Mouse (Mus musculus): ENCODE measurements around the gene Obscn.
A peak's percentile ranks its signal among the peaks of the same experiment; 100 is the strongest.

Gene Obscn

DNA sequence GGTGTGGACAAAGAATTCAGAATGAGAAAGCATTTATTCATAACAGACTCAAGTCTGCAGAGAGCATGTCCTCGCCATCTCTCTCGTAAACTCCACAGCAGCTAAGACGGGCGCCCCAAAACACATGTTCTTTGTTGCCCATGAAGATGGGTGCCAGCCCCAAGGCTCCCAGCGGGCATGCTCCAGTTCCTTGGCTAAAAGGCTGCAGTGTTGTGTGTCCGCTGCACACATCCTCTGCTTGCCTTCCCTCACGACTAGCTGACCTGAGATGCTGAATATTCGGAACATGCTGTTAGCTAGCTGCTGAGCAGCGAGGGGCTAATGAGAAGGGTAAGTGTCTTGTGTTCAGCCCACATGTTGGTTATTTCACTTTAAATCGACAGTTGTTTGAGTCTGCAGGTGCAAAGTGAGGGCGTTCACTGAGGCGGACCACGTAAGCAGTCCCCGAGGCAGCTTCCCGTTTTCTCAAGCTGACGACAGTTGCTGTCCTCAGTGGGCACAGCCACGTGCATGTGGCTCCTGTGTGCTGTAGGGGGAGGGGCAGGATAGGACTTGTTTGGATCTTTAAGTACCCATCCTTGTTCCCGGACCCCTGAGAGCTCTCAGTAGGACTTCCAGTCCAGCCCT lies 153.6 kb downstream of the Obscn start:
- no peak for DNase-seq

- DNase-seq, result no peak
Observed at GRCm38 (mm10) chr11:58981541-58982447, 154.4 kb downstream of the Obscn start.

DNA sequence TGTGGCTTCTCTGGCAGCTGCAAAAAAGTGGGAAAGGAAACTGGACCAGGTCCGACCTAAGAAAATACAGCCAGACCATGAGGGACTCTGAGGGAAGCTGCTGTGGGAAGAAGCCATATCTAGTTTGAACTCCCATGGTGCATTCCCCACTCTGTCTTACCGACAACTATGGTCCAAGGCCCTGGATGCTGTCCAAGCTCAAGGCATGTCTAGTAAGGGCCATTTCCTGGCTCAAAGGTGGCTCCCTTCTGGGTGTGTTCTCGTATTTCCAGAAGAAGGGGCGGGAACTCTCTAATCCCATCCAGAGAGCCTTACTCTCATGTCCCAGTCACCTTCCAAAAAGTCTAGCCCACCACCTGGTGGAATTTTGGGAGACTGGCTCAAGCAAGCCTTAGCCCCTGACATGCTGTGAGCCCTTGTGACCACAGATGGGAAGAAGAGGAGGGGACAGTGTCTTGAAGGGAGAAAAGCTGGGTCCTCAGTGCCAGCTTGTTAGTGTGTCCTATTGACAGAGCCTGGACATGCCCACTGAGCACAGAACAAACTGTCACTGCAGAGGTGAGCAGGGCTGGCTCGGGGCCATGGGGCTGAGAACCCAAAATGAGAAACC lies 155.7 kb downstream of the Obscn start:
- no peak for DNase-seq

- DNase-seq, result no peak
Observed at GRCm38 (mm10) chr11:58979661-58980060, 156.5 kb downstream of the Obscn start.

DNA sequence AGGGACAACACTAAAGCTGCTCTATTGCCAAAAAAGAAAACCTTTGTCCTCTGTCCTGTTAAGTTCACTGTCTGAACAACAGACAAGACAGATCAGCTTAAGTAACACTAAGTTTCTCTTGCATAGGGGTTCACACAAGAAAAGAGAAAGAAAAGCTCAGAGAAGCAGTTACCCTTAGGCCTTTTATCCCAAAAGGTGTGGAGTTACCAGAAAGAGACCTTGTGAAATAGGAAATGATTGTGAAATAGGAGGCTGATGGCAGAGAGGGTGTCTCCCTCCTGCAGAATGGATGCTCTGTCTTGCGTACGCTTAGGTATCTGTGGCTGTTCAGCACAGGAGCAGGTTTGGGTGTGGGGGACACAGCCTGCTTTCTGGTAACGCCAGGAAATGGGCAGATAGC lies 157.0 kb downstream of the Obscn start:
- DNase-seq, result no peak

- no peak for DNase-seq
Observed at GRCm38 (mm10) chr11:58978706-58979030, 157.5 kb downstream of the Obscn start.

- peak; percentile 58 for DNase-seq
Observed at GRCm38 (mm10) chr11:58978027-58978705, 158.0 kb downstream of the Obscn start, which contains the start of gene Trim11. Gene Trim11, plus strand, starts transcription at chr11:58978093.

GRCm38 (mm10) chr11:58977607-58978026 lies 158.6 kb downstream of the Obscn start:
- no peak for DNase-seq

DNA sequence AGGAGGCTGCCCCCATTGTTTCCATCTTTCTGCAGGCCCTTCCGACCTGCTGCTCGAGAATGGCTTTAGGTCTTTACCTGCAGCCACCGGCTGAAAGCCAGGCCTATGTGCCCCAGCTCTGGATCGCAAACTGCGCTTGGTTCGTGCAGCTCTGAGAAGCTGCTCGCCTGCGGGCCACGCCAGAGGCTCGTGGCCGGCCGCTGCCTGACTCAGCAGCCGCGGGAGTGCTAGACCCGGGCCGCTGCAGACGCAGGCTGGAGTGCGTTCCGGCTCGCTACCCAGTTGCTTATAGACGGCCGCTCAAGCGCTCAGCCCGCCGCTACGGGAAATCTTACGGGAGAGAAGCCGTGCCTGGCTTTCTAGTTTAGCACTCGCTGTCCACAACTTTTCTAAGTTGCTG lies 159.1 kb downstream of the Obscn start:
- DNase-seq, result no peak

- no peak for DNase-seq
Observed at GRCm38 (mm10) chr11:58974414-58974813, 161.8 kb downstream of the Obscn start.

DNA sequence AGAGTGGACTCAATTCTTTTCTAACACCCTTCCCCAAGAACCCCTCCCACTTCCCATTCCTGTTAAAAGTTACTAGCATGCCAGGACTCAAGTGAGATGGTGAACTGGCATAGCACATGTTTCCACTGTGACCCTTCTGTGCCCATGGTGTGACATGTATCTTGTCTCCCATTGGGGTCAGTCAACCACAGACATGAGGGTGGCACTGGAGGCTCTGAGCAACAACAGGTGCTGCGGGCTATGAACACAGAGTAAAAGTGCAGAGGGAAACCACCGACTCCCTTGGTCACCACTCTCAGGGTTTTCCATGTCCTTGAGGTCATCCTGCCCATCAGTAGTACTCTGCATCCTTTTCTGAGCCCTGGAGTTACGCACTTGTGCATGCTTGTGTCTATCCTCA lies 164.4 kb downstream of the Obscn start:
- DNase-seq, result no peak

DNA sequence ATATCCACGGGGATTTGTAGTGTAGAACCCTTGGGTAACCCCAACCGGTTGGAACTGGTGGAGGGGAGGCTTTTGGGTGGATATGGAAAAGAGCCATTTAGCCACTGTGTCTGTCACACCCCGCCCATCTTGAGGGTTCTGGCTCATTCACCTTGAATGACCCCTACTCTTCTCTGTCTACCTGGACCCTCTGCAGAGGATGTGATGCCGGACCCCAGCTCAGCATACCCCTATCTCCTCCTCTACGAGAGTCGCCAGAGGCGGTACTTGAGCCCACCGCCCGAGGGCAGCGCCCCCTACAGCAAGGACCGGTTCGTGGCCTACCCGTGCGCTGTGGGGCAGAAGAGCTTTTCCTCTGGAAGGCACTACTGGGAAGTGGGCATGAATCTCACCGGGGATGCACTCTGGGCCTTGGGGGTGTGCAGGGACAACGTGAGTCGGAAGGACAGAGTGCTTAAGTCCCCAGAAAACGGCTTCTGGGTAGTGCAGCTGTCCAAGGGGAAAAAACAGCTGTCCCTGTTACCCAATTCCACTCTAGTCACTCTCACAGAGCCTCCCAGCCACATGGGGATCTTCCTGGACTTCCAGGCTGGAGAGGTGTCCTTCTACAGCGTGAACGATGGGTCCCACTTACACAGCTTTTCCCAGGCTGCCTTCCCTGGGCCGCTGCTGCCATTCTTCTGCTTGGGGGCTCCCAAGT lies 165.2 kb downstream of the Obscn start:
- peak; percentile 8 for DNase-seq

DNA sequence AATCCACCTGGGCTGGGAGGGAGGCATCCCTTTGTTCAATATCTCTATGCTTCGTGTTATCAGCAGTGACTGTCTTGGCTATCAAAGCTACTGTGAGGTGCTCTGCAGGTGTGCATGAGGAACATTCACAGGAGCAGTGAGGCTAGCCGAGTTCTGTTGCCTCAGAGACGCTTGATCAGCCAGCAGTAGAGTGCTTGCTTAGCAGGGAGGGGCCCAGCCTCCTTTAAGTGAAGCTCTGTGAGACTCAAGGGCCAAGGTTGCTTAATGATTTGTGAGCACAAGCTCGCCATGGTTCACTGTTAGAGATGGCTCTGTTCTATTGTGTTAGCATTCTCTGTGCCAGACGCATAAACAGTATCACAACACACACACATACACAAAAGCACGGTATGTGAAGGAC lies 166.5 kb downstream of the Obscn start:
- no peak for DNase-seq

DNA sequence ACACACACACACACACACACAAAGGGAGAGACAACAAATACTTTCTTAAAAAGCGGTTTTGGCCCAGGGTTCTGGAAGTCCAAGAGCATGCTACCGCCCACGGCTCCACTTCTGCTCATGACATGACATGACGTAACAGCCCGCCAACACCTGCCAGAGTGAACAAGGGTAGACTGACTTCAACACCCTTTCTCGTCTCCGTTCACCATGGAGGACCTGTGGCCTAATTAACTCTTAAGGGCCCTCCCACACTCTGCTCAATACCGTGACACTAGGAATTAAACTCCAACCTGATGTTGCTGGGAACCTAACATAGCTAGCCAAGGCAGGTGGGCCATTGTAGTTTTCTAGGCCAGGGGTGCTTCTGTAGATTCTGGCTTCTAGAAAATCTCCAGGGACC lies 167.2 kb downstream of the Obscn start:
- DNase-seq, result no peak

DNA sequence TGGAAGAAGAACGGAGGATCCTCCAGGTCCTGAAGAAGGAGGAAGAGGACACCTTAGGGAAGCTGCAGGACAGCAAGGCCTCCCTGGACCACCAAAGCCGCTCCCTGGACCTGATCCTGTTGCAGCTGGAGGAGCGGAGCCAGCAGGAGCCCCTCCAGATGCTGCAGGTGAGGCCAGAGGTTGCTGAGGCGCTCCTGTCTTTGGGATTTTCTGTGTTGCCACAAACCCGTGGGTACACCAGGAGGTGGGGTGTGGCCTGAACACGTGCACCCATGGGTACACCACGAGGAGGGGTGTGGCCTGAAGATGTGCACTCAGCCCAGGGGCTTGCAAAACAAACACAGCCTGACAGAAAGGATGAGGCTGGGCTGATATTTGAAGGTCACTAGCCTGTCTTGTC lies 167.7 kb downstream of the Obscn start:
- peak; percentile 18 for DNase-seq

DNA sequence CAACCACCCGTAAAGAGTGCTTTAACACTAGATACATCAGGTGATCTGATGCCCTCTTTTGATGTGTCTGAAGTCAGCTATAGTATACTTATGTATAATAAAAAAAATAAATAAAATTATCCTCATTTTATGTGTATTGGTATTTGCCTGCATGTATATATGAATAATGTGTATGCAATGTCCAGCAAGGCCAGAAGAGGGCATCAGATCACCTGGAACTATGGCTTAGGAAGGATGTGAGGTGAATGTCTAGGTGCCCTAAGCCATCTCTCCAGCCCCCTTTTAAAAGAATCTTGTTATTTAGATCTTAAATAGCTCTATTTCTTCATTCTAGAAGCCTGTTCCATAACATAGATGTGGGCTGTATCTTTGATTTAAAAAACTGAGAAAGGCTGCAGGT lies 168.9 kb downstream of the Obscn start:
- DNase-seq, result no peak

GRCm38 (mm10) chr11:58965001-58965760 lies 171.0 kb downstream of the Obscn start:
- DNase-seq, result peak; percentile 19

DNA sequence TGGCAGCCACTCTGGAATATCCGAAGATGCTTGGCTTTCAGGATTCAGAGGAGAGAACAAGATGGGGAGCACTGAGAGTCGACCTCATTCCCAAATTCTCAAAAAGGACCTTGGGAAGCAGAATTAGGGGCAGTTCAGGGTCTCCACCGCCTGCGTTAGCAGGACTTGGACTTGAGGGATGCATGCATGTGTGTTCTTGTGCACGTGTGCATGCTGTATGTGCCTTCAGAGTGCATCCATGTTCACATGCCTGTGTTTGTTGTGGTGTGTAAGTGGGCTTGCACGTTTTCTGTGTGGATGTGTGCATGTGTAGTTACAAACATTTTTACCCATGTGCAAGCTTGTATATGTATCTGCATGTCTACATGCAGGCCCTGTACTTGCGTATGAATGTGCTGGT lies 172.0 kb downstream of the Obscn start:
- DNase-seq, result no peak

DNA sequence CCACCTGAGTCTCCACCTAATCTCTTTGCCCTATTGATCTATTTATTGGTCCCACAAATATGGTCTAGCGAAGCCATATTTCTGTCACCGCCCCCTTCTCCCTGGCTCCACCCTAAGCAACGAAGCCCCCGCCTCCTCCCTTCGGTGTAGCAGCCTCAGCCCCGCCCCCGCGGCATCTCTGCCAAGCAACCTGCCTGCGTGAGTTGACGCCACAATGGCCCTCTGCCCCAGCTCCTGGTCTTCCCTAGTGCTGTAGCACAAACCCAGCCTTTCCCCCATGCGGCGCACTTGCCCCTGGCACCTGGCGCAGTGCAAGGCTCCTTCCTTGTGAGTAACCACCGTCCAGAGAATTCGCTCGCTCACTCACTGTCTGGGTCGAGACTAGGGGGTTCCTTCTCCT lies 172.7 kb downstream of the Obscn start:
- no peak for DNase-seq

DNA sequence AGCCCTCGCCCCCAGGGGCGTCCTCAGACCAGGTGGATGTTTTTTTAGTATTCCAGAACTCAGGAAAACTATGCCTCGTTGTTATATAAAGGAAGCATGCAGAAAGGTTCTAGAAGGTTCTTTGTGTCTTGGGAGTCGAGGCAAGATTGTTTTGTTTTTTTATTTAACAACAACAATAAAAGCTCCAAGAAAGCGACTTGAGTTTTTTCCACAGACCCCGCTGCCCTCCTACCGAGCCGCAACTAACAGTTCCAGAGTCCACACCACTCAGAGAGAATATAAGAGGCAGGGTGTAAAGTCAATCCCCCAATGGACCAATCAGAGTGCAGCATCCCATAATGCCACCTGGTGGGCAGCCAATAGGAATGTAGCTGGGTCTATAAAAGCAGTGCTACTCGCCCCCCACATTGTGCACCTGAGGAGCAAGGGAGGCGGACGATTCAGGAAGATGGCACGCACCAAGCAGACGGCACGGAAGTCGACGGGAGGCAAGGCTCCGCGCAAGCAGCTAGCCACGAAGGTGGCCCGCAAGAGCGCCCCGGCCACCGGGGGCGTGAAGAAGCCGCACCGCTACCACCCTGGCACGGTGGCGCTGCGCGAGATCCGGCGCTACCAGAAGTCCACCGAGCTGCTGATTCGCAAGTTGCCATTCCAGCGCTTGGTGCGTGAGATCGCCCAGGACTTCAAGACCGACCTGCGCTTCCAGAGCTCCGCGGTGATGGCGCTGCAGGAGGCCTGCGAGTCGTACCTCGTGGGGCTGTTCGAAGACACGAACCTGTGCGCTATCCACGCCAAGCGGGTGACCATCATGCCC lies 174.6 kb downstream of the Obscn start:
- DNase-seq, result peak; percentile 61

GRCm38 (mm10) chr11:58959921-58960465 lies 176.2 kb downstream of the Obscn start:
- peak; percentile 94 for DNase-seq

Data from cerebellum, adult 11-12 months (tissue).